Mouse (Mus musculus) c-Kit-positive CD71-positive TER-119-negative erythroid progenitor cells, embryonic 14.5 days (primary cell): Measurements from ENCODE around the gene Olfr1299.

Source experiments
- DNase-seq: peaks from one replicate; pipeline ENCODE4 v3.0.0-alpha.2; 2013; ENCODE audit warnings: low read depth

The Olfr1299 gene

GRCm38 (mm10) chr2:111661119-111661518 is at the start of gene Olfr1299:
Olfr1299 (plus strand) TSS chr2:111661419.
- no peak for DNase-seq

- no peak for DNase-seq
Measured at GRCm38 (mm10) chr2:111626397-111626796, 34.8 kb upstream of the Olfr1299 start, which contains the start of gene Olfr1297. Olfr1297 (minus strand) TSS chr2:111626497.

- DNase-seq, result no peak
Measured at GRCm38 (mm10) chr2:111649101-111649500, 12.1 kb upstream of the Olfr1299 start, which contains the start of gene Olfr1298. Olfr1298 (minus strand) TSS chr2:111649201.
